Mouse (Mus musculus): ENCODE results near the gene Kxd1.

Kxd1 gene

GRCm38 (mm10) chr8:70527512-70528181, at the start of gene Kxd1, which contains the start of gene Fkbp8:
TSS of gene Kxd1 (minus strand) at chr8:70527956.
TSS of gene Fkbp8 (plus strand) at chr8:70527724.
- DNase-seq (ENCODE audit: low spot score): peak; percentile 100

- DNase-seq (ENCODE audit: low spot score): no peak
These were observed 49.5 kb upstream of the Kxd1 start for GRCm38 (mm10) chr8:70577207-70577606.

GRCm38 (mm10) chr8:70574915-70575314, 47.2 kb upstream of the Kxd1 start:
- DNase-seq (ENCODE audit: low spot score): no peak

- no peak for DNase-seq (ENCODE audit: low spot score)
These were observed 46.5 kb upstream of the Kxd1 start for GRCm38 (mm10) chr8:70574302-70574701.

- DNase-seq (ENCODE audit: low spot score): no peak
These were observed 43.2 kb upstream of the Kxd1 start for GRCm38 (mm10) chr8:70570990-70571389.

GRCm38 (mm10) chr8:70570360-70570759, 42.6 kb upstream of the Kxd1 start:
- DNase-seq (ENCODE audit: low spot score): no peak

GRCm38 (mm10) chr8:70565561-70565960, 37.8 kb upstream of the Kxd1 start:
- DNase-seq (ENCODE audit: low spot score): no peak

- DNase-seq (ENCODE audit: low spot score): no peak
These were observed 37.0 kb upstream of the Kxd1 start for GRCm38 (mm10) chr8:70564696-70565235.

- DNase-seq (ENCODE audit: low spot score): no peak
These were observed 36.1 kb upstream of the Kxd1 start for GRCm38 (mm10) chr8:70563763-70564387.

GRCm38 (mm10) chr8:70562802-70563201, 35.0 kb upstream of the Kxd1 start:
- DNase-seq (ENCODE audit: low spot score): no peak

GRCm38 (mm10) chr8:70561809-70562535, 34.2 kb upstream of the Kxd1 start:
- DNase-seq (ENCODE audit: low spot score): no peak

- DNase-seq (ENCODE audit: low spot score): no peak
These were observed 33.6 kb upstream of the Kxd1 start for GRCm38 (mm10) chr8:70561357-70561756.

GRCm38 (mm10) chr8:70560564-70560963, 32.8 kb upstream of the Kxd1 start:
- DNase-seq (ENCODE audit: low spot score): no peak

- DNase-seq (ENCODE audit: low spot score): no peak
These were observed 32.3 kb upstream of the Kxd1 start for GRCm38 (mm10) chr8:70560096-70560495.

- no peak for DNase-seq (ENCODE audit: low spot score)
These were observed 31.2 kb upstream of the Kxd1 start for GRCm38 (mm10) chr8:70558983-70559382.

GRCm38 (mm10) chr8:70558334-70558733, 30.6 kb upstream of the Kxd1 start:
- DNase-seq (ENCODE audit: low spot score): no peak

GRCm38 (mm10) chr8:70555079-70555747, 27.5 kb upstream of the Kxd1 start:
- no peak for DNase-seq (ENCODE audit: low spot score)

GRCm38 (mm10) chr8:70553740-70554139, 26.0 kb upstream of the Kxd1 start:
- DNase-seq (ENCODE audit: low spot score): no peak

GRCm38 (mm10) chr8:70552836-70553235, 25.1 kb upstream of the Kxd1 start:
- DNase-seq (ENCODE audit: low spot score): no peak

- DNase-seq (ENCODE audit: low spot score): no peak
These were observed 23.9 kb upstream of the Kxd1 start for GRCm38 (mm10) chr8:70551558-70552161.

- DNase-seq (ENCODE audit: low spot score): no peak
These were observed 21.8 kb upstream of the Kxd1 start for GRCm38 (mm10) chr8:70549412-70550184.
